Mouse (Mus musculus) hindbrain, embryonic 15.5 days (tissue): Measurements from ENCODE around the gene Gm17067. TPM values are rescaled to one million over a fixed set of nuclear protein-coding genes. Genes with fewer than 3 reads are reported as not detected.
"Not testable (repeated sequence)": the region's sequence is repeated elsewhere in the genome, so short reads cannot be mapped to it uniquely, and the experiment has no call there.

Experiments
- ATAC-seq: fragments of 200-750 bp; cut with Nextera tagmentation; 2 replicates; pipeline ENCODE4 v1.8.0; 2017; ENCODE audit warnings: low read depth, moderate number of reproducible peaks, moderate TSS enrichment; ENCODE audit not compliant: low FRiP score
- H3K27ac ChIP-seq: fragments of 300-500 bp; sonication (generic); replicated peaks from 2 replicates; pipeline ENCODE4 v1.5.1; 2015; ENCODE audit warnings: mild to moderate bottlenecking, inconsistent platforms
- H3K27me3 ChIP-seq: fragments of 300-500 bp; sonication (generic); 2 replicates; pipeline ENCODE4 v1.6.1; 2015; ENCODE audit warnings: control low read depth, inconsistent platforms
- H3K36me3 ChIP-seq: fragments of 300-500 bp; sonication (generic); 2 replicates; pipeline ENCODE4 v1.6.1; 2015; ENCODE audit warnings: control low read depth, inconsistent platforms
- H3K4me1 ChIP-seq: fragments of 300-500 bp; sonication (generic); replicated peaks from 2 replicates; pipeline ENCODE4 v1.6.1; 2015; ENCODE audit warnings: control low read depth, inconsistent platforms
- H3K4me2 ChIP-seq: fragments of 300-500 bp; sonication (generic); 2 replicates; pipeline ENCODE4 v1.6.1; 2015; ENCODE audit warnings: moderate library complexity, mild to moderate bottlenecking, inconsistent platforms
- H3K4me3 ChIP-seq: fragments of 300-500 bp; sonication (generic); 2 replicates; pipeline ENCODE4 v1.5.1; 2015; ENCODE audit warnings: mild to moderate bottlenecking, inconsistent platforms
- H3K9ac ChIP-seq: fragments of 300-500 bp; sonication (generic); 2 replicates; pipeline ENCODE4 v1.6.1; 2015; ENCODE audit warnings: inconsistent platforms
- H3K9me3 ChIP-seq: fragments of 300-500 bp; sonication (generic); 2 replicates; pipeline ENCODE4 v1.6.1; 2016; ENCODE audit warnings: control low read depth, inconsistent platforms
- WGBS: fragments of 180-500 bp; shearing (Covaris S2); methylation state at CpG from one replicate; pipeline ENCODE4 v1.1.7; 2015; 5-methylcytosine and 5-hydroxymethylcytosine counted together
- polyA plus RNA-seq: library from polyadenylated mRNA; unstranded; fragments of >200 nt; fragmentation: Nextera tagmentation; extraction: Ambion mirVana; gene quantifications from 2 replicates; pipeline ENCODE4 v1.2.1, GENCODE M21; 2015

Gene Gm17067
- not detected in 2 replicates for polyA plus RNA-seq

DNA sequence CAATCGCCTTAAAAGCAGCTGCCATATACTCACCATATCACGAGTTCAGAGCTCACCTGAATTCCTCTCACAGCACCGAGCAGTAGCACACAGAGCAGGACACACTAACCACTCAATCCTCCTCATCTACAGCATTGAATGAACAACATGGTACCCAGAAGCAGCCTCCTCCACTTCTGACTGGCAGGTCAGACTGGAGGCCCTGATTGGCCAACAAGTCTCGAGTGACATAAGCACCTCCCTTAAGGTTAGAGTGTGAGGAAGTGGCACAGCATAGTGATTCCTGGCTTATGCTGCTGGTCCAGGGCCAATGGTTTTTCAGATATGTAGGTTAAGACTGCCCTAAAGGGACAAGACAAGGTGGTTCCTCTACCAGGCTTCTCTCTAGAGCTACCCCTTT is at the start of gene Gm17067:
Gene Gm17067 (minus strand): TSS at position 101 of the 400 bp plus-strand sequence.
- H3K4me3 ChIP-seq, H3K27ac ChIP-seq, H3K36me3 ChIP-seq, H3K27me3 ChIP-seq, H3K4me2 ChIP-seq, H3K9ac ChIP-seq, ATAC-seq, H3K4me1 ChIP-seq: not testable (repeated sequence)
- WGBS: 91% methylated on average over 4 of the region's 4 CpGs
- peaks cover 13% of the 10 kb centered on the region for H3K9me3 ChIP-seq

DNA sequence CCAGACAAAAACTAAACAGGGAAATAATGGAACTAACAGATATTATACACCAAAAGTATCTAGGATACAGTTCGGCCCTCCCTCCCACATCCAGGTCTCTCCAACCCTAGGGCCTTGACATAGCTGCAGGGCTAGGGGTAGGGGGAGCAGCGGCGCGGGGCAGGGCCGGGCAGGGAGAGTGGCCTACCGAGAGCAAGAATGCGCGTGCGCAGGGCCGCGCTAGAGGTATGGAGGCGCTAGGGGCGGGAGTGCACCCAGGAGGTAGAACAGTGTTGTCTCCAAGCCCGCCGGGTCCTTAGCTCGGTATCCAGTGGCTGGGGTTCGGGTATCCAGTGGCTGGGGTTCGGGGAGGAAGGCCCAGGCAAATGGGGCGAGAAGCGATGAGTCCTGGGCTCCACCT is 23.0 kb upstream of the Gm17067 start:
- H3K27me3 ChIP-seq: no peaks in the 10 kb centered on the region
- H3K27ac ChIP-seq: no peak overlapping the region
- no peak for ATAC-seq
- H3K9ac ChIP-seq: no peak overlapping the region
- WGBS: 42% methylated on average over 20 of the region's 20 CpGs
- H3K4me3 ChIP-seq: no peak overlapping the region
- no peaks in the 10 kb centered on the region for H3K4me1 ChIP-seq
- H3K4me2 ChIP-seq: no peak overlapping the region
- H3K9me3 ChIP-seq: no peaks in the 10 kb centered on the region
- H3K36me3 ChIP-seq: no peaks in the 10 kb centered on the region

DNA sequence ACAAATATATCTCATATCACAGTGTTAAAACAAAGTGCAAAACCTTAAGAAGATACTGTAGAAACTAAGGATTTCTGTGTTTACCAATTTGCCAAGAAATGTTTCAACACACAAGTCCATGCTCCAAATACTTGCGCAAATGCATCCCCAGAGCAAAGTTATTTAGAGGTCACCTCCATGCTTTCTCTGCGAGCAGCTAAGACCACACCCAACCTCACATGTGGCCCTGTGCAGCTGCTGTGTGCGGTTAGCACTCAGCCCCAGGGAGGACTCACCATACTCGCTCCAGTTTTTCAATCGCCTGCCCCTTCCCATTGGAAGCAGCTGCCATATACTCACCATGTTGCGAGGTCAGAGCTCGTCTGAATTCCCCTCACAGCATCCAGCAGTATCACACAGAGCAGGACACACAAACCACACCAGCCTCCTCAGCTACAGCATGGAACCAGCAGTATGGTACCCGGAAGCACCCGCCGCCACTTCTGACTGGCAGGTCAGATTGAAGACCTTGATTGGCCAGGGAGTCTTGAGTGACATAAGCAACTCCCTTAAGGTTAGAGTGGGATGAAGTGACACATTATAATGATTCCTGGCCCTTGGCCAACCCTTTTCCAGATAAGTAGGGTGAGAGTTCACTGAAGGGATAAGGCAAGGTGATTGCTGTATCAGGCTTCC is 11.9 kb upstream of the Gm17067 start:
- Histone ChIP-seq H3K9me3 (peaks cover 14% of the 10 kb centered on the region; the same call in 1 of the 2 replicates), H3K4me2 (no peak overlapping the region), H3K27ac (no peak overlapping the region), H3K36me3 (no peaks in the 10 kb centered on the region), H3K4me3 (no peak overlapping the region), H3K9ac (no peak overlapping the region), H3K27me3 (no peaks in the 10 kb centered on the region), H3K4me1 (no peaks in the 10 kb centered on the region)
- WGBS: 88% methylated on average over 10 of the region's 10 CpGs
- no peak for ATAC-seq

DNA sequence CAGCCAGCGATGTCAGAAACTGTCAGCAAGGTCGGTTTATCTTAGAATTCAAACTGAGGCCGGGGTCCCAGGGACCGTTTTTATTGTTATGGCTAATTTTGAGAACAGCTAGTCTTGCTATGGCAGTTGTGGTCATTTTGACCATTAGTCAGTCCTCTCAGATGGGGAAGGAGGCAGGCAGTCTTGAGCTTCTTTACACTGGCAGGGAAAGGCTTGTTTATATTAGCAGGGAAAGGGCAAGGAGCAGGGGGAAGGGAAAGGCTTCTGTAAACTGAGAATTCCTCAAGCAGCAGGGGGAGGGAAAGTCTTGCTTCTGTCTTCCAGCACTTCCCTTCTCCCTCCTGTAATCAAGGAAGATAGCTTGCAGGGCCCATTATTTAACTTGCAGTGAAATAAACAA is 33.6 kb downstream of the Gm17067 start:
- not testable (repeated sequence) for ATAC-seq, H3K4me1 ChIP-seq, H3K27me3 ChIP-seq, H3K9me3 ChIP-seq, H3K36me3 ChIP-seq
- 1% methylated on average over 4 of the region's 4 CpGs for WGBS
- H3K4me3 ChIP-seq: peak overlapping the region; percentile 50
- H3K27ac ChIP-seq: peak overlapping the region; percentile 81; the same call in 1 of the 2 replicates
- peak overlapping the region; percentile 54; the same call in 1 of the 2 replicates for H3K9ac ChIP-seq
- H3K4me2 ChIP-seq: peak overlapping the region; percentile 65

DNA sequence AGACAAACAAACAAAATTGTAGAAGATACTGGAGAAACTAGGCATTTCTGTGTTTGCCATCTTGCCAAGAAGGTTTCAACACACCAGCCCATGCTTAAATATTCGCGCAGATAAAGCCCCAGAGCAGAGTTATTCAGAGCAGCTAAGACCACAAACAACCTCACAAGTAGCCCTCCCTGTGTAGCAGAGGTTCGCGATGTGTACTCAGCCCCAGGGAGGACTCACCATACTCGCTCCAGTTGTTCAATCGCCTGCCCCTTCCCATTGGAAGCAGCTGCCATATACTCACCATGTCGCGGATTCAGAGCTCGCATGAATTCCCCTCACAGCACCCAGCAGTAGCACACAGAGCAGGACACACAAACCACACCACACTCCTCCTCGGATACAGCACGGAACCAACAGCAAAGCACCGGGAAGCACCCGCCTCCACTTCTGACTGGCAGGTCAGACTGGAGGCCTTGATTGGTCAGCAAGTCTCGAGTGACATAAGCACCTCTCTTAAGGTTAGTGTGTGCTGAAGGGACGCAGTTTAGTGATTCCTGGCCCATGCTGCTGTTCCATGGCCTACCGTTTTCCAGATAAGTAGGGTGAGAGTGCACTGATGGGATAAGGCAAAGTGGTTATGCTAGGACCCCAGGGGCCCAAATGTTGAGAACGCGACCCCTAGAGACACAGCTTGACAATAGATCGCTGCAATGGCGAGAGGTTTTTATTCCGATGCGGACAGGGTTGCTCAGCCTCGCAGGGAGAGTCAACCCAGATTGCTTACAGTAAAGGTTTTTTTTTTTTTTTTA is 34.3 kb downstream of the Gm17067 start, which contains the start of gene Zfp975:
Gene Zfp975 (minus strand): TSS at position 381 of the 797 bp plus-strand sequence.
- not testable (repeated sequence) for H3K9me3 ChIP-seq, H3K27me3 ChIP-seq, H3K4me1 ChIP-seq, H3K36me3 ChIP-seq
- WGBS: under 1% methylated on average over 23 of the region's 23 CpGs
- Histone ChIP-seq H3K4me3 (peak within 1 kb of the TSS; percentile 50), H3K9ac (peak within 1 kb of the TSS; percentile 54), H3K27ac (peak within 1 kb of the TSS; percentile 81), H3K4me2 (peak within 1 kb of the TSS; percentile 65)
- peak; percentile 100 for ATAC-seq

DNA sequence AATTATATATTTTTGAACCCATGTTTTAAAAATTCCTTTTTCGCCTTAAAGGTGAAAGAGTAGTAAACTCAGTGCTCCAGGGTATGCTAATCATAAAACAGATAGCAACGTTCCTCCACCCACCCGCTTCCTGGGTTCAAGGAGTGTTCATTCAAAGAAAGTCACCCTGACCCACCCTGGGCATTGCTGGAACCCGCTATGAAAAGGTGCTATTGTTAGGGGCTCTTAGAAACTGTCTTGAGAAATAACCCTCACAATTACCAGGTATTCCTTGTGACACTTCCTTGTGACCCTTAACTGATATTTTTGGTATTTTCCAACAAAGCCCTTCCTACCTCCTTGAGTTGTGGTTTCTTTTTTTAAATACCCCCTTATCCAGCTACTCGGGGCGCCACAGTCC is 46.7 kb downstream of the Gm17067 start:
- H3K9ac ChIP-seq, ATAC-seq, H3K4me3 ChIP-seq, H3K36me3 ChIP-seq, H3K4me2 ChIP-seq, H3K27ac ChIP-seq, H3K27me3 ChIP-seq, H3K4me1 ChIP-seq: not testable (repeated sequence)
- peaks cover 23% of the 10 kb centered on the region for H3K9me3 ChIP-seq
- 95% methylated on average over 6 of the region's 6 CpGs for WGBS

DNA sequence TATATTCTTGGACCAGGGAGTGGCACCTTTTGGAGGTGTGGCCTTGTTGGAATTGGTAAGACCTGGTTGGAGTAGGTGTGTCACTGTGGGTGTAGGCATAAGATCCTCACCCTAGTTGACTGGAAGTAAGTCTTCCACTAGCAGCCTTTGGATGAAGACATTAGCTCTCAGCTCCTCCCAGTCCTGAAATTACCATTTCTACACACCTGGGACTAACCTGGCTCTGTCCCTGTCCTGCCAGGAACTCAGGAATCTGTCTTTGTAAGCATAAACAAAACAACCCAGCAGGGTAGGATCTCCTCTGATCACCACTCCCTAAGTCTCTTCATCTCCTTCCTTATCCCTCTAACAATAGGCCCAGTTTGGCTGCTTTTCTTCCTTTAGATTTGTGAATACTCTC is 47.2 kb downstream of the Gm17067 start:
- not testable (repeated sequence) for H3K36me3 ChIP-seq, H3K27ac ChIP-seq, H3K9ac ChIP-seq, H3K4me2 ChIP-seq, H3K27me3 ChIP-seq, ATAC-seq, H3K4me3 ChIP-seq, H3K4me1 ChIP-seq
- peaks cover 23% of the 10 kb centered on the region for H3K9me3 ChIP-seq

DNA sequence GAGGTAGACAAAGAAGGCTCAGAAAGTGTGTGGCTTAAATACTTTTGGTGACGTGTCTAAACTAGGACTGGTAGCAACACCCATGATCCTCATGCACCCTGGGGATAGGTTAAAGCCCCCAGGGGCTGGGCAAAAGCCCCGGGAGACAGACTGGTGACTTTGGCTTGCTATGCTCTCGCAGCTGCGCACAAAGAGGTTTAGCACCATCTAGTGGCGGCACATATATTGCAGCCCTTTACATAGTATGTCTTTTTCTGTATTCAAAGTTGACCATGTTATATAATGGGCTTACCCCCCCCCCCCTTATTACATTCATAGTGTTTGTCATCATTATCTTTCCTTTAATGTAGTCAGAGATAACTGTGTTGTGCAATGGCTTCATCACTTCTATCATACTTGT is 66.7 kb downstream of the Gm17067 start:
- Histone ChIP-seq H3K36me3 (peaks cover 30% of the 10 kb centered on the region), H3K9me3 (peaks cover 17% of the 10 kb centered on the region)
- not testable (repeated sequence) for H3K9ac ChIP-seq, H3K4me2 ChIP-seq, H3K27me3 ChIP-seq, H3K4me1 ChIP-seq, ATAC-seq, H3K27ac ChIP-seq, H3K4me3 ChIP-seq
- 69% methylated on average over 5 of the region's 5 CpGs for WGBS

Other genes with a start within 250 kb of the Gm17067 start
- 11.6 and 11.7 TPM in 2 replicates for gene Zfp141, start 221.3 kb downstream of the Gm17067 start, polyA plus RNA-seq
- not detected in 2 replicates for gene Gm21028, start 148.4 kb downstream of the Gm17067 start, polyA plus RNA-seq
- 1.3 and 1.4 TPM in 2 replicates for gene Zfp977, start 134.5 kb downstream of the Gm17067 start, polyA plus RNA-seq
- 2.5 and 2.6 TPM in 2 replicates for gene Zfp976, start 84.4 kb downstream of the Gm17067 start, polyA plus RNA-seq
- gene Zfp975, start 34.3 kb downstream of the Gm17067 start, polyA plus RNA-seq: 6.4 and 6.7 TPM in 2 replicates
- gene Vmn2r62, start 66.5 kb upstream of the Gm17067 start, polyA plus RNA-seq: not detected in 2 replicates
- not detected in 2 replicates for gene Gm2381, start 140.2 kb upstream of the Gm17067 start, polyA plus RNA-seq
- gene Vmn2r63, start 206.8 kb upstream of the Gm17067 start, polyA plus RNA-seq: not detected in 2 replicates